In the genomic region with DNA sequence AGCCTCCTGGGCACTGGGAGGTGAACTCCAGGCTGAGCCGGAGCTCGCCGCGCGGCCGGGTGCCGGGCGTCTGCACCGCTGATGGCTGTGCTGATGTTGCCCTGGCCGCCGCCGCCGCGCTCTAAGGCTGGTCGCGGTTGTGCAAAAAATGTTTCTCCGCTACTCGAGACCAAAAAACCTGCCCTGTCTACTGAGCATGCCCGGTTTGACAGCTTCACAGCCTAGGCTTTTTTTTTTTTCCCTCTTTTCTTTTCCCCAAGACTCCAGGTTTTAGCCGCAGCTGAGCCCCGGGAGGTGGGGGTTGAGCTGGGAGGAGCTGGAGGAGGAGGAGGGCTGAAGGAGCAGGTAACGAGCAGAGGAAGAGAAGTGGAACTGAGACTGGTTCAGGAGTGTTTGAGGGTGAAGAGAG, we compare ENCODE assay signal across 7 mouse cellular contexts. TPM values are rescaled to one million over a fixed set of nuclear protein-coding genes. Genes with fewer than 3 reads are reported as not detected.
DNase-seq lines count a peak whose midpoint lies in the region; ATAC-seq and TF ChIP-seq lines count a peak whose summit lies in the region.

Gene Tenm1, minus strand, starts transcription at position 272 of the 409 bp plus-strand sequence.

- H3K9ac ChIP-seq in midbrain, embryonic 13.5 days (replicated peaks): peak within 1 kb of the TSS; percentile 55; the same call in 1 of the 2 replicates

- H3K4me3 ChIP-seq in embryonic fibroblast, embryonic 13.5 days (ENCODE audit: insufficient read depth, low read length): peak within 1 kb of the TSS; percentile 34
- H3K4me3 ChIP-seq in midbrain, embryonic 13.5 days (replicated peaks): peak within 1 kb of the TSS; percentile 46

- no peak for TF ChIP-seq CTCF in embryonic fibroblast, embryonic 13.5 days (IDR thresholded peaks at IDR 0.05; ENCODE audit: borderline replicate concordance, insufficient read depth, low read length)

- WGBS in midbrain, embryonic 13.5 days: 20% methylated on average over 22 of the region's 22 CpGs

- DNase-seq in ES-CJ7 (ENCODE audit: low read depth, low spot score): peak; percentile 52
- DNase-seq in R1 (ENCODE audit: low read depth, low spot score): peak; percentile 55
- DNase-seq in layer of hippocampus, adult 18-20 months (ENCODE audit: low spot score in 2 of 2): peak; percentile 37 to 50
- no peak for DNase-seq in thymus, postnatal 25 days
- no peak for DNase-seq in urinary bladder, postnatal 25 days (ENCODE audit: low spot score)

- peak; percentile 74 for ATAC-seq in midbrain, embryonic 13.5 days

- H3K27me3 ChIP-seq in midbrain, embryonic 13.5 days: no peaks in the 10 kb centered on the region

- H3K9me3 ChIP-seq in midbrain, embryonic 13.5 days: no peaks in the 10 kb centered on the region

- TF ChIP-seq POLR2A in embryonic fibroblast, embryonic 13.5 days (IDR thresholded peaks at IDR 0.05; ENCODE audit: low read depth, low read length): no peak

- H3K4me2 ChIP-seq in midbrain, embryonic 13.5 days (replicated peaks): peak within 1 kb of the TSS; percentile 69

- H3K4me1 ChIP-seq in embryonic fibroblast, embryonic 13.5 days (ENCODE audit: control insufficient read depth, insufficient read depth, low read length): no peaks in the 10 kb centered on the region
- peaks cover 7% of the 10 kb centered on the region; the same call in 1 of the 2 replicates for H3K4me1 ChIP-seq in midbrain, embryonic 13.5 days (replicated peaks)

- no peaks in the 10 kb centered on the region for H3K36me3 ChIP-seq in midbrain, embryonic 13.5 days

- H3K27ac ChIP-seq in embryonic fibroblast, embryonic 13.5 days (ENCODE audit: insufficient read depth, low read length): no peak within 1 kb of the TSS
- peak within 1 kb of the TSS; percentile 77 for H3K27ac ChIP-seq in midbrain, embryonic 13.5 days

RNA-seq across cellular contexts. Expression of gene Tenm1, which starts in this region (rescaled TPM):
- polyA plus RNA-seq in embryonic fibroblast, embryonic 13.5 days (2011; ENCODE audit: insufficient read length, low read depth, missing spikeins): 0.16 TPM in 1 of 2 replicates, not detected in the other
- 10 to 100 TPM; 34.5 to 35.7 TPM for total RNA-seq in layer of hippocampus, adult 18-20 months (2021)
- 18.0 and 18.4 TPM in 2 replicates for polyA plus RNA-seq in midbrain, embryonic 13.5 days (2015; fragmentation: Nextera tagmentation; extraction: Ambion mirVana)

Comparison
In these comparisons a context has a peak if more than half of its experiments do, and no peak if none do; other contexts are left out.
1. RNA of gene Tenm1 (polyA plus RNA-seq): 18.0 to 18.4 TPM in midbrain, embryonic 13.5 days; 0.16 TPM in embryonic fibroblast, embryonic 13.5 days; every median in the first group is over 10 times any median in the second.
2. DNase-seq: peak in ES-CJ7 (single experiment), R1 (single experiment) and layer of hippocampus, adult 18-20 months (2 of 2); none in thymus, postnatal 25 days (single experiment) and urinary bladder, postnatal 25 days (single experiment).